Mouse (Mus musculus): ENCODE measurements around the gene Zpbp2.

Zpbp2 gene

DNA sequence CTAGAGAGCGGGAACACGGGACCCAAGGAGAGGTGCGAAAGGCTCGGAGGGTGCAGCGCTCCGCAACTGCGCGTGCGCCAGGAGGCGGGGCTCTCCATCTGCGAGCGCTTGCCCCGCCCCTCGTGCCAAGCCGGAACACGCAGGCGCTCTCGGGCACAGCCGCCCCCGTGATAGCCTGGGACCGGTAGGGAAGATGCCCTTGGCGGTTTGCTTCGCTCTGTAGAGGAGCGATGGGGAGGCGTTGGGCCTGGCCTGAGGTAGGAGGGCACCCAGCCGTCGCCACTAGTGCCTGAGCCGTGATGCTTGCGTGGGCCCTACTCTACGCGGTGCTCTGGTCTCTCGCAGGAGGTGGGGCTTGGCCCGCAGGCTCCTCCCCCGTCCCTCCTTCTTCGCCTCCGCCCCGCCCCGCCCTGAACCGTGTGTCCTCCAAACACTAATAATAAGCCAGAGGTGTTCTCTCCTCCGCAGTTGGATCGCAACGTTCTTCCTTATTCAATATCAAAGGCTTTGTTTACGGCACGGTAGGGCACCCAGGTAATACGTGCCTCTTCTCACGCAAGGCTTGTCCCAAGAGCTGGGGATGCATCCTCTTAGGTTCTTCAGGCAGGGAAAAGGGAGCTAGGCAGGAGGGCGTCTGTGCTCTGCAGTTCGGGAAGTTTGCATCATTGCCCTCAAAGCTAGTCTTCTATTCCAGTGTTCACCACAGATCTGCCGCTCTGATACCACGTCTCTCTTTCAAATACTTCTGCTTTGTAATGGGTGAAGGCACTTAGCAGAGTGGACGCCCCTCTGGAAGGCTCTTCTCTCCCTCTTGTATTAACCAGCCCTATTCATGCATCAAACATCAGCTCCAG is at the start of gene Zpbp2:
Gene Zpbp2 (plus strand): TSS at position 123 of the 854 bp plus-strand sequence.
- DNase-seq, result peak; percentile 91

DNA sequence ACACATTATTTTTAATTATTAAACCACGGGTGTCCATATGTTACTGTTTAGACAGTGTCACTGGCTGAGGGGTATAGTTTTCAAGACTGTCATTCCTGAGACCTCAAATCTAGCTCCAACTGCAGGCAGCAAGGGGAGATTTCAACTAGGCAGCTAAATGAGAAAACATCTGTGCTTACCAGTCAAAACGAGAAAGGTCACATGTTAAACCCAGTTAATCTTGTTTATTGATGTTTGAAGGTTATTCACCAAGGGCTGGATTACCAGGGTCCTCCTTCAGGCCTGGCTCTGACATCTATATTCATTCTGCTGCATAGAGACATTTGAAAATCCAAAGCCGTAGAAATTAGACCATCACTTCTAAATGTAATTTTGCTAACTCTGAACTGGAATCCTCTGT is 46.0 kb upstream of the Zpbp2 start:
- DNase-seq, result no peak

DNA sequence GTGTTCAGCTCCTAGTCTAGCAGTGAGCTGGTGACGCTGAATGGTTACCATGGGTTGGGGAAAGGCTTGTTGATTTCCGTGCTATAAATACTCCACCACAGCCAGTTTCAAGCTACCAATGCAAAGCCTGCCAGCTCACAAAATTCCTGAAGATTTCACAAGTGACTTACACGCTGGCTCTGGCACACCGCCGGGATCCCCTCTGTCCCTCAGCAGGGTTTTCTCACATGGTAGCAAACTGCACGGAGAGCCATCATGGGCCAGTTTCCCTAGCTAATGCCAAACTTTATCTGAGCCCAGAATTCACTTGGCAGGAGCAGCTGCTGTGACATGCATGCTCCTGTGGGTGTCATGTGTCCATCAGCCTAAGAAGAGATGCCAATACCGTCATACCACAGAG is 41.5 kb upstream of the Zpbp2 start:
- no peak for DNase-seq

GRCm38 (mm10) chr11:98510125-98510524 is 40.8 kb upstream of the Zpbp2 start:
- no peak for DNase-seq

DNA sequence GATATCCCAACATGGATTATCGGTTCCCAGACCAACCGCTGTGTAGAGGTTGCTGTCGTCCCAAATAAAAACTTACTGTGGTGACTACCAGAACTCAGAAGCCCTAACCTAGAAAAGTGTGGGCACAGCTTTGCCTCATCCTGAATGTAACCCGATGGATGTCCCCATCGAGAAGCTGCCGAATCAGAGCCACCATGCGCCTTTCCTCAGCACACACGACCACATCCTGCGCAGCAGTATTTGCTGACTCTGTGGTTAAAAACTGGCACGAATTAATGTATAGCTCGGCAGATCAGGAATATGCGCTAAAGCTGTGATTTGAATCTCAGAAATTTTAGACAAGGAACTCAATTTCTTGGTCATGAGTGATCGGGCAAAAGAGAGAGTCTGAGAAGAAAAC is 38.0 kb upstream of the Zpbp2 start:
- no peak for DNase-seq

DNA sequence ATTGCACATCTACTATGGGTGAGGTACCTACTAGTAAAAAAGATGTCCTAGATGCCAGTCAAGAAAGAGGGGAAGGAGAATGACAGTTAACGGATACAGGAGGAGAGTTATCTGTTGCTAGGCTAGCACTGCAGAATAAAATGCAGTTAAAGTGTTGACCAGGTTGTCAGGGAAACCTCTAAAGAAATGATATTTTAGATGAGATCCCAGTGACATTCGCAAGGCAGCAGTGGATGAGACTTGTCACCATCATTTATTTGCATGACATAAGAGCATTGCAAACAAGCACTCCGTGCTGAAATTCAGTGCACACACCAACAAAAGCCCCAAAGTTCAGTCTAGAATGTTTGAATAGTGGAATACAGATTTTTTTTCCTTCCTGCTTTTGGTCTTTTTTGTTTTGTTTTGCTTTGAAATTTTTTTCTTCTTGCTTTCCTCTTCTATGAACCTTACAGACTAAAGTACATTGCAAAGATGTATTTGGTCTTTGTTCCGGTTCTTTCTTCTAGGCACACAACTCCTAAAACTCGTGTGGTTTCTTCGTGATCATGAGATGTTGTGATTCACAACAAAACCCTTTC is 37.5 kb upstream of the Zpbp2 start:
- DNase-seq, result no peak

GRCm38 (mm10) chr11:98520468-98520867 is 30.4 kb upstream of the Zpbp2 start:
- DNase-seq, result no peak

GRCm38 (mm10) chr11:98525140-98525539 is 25.8 kb upstream of the Zpbp2 start:
- peak; percentile 46 to 62 for DNase-seq

DNA sequence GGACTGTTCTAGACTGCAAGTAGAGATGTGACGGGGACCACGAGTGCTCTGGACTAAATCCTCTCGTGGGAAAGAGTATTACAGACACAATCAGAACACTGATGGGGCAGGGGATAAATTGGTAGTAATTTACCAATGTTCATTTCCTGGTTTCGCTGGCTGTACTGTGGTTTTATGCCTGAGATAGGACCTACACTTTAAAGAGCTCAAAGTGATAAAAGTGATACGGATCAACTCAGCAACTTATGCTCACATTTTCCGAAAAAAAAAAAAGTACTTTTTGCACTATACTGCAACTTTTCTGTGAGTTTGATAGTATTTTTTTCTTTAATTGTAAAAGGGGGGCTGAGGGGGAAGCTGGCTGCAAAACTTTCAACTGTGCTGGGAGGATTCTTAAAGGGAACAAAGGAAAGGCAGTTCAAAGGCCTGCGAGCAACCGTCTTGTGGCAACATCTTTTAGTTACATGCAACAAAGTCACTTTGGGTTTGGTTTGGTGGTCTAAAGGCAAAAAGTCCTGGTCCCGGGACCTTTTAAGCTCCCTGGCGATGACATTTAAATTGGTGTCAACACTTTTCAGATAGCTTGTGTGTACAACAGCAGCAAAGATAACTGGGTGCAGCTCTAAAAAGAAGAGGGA is 24.0 kb upstream of the Zpbp2 start:
- DNase-seq, result peak in 1 of 2 experiments; percentile 73

- DNase-seq, result no peak
Observed at GRCm38 (mm10) chr11:98537480-98538034, 13.3 kb upstream of the Zpbp2 start.

DNA sequence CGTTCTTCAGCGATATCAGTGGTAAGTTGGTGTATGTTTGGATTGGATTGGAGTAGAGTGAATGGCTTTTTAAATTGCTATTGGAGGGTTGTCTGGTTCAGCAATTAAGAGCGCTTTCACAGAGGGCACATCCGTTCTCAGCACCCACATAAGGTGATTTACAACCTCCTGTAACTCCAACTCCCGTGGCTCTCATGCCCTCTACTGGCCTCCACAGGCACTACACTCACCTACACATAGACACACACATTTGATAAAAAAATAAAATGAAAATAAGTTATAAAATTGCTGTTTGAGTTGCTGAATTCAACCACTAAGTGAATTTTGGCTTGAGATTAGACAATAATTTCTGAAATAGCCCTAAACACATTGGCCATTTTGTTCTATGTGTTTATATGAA is 10.6 kb upstream of the Zpbp2 start:
- no peak for DNase-seq

- DNase-seq, result no peak
Observed at GRCm38 (mm10) chr11:98542553-98542952, 8.3 kb upstream of the Zpbp2 start.

DNA sequence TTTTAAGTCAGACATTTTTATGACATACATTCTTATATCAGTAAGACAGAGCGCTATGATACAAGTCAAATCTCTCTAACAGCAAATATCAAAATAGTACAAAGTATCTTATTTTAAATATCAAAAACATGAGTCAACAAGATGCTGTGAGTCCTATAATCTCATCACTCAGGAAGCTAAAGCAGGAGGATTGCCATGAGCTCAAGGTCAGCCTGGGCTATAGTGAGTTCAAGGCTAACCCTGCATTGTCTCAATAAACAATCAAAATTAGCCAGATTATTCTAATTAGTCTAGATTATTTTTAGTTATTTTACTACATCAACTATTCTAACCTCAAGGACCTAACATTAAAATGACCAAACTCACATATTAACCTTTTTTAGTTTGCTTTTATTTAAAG is 7.5 kb upstream of the Zpbp2 start:
- DNase-seq, result no peak

DNA sequence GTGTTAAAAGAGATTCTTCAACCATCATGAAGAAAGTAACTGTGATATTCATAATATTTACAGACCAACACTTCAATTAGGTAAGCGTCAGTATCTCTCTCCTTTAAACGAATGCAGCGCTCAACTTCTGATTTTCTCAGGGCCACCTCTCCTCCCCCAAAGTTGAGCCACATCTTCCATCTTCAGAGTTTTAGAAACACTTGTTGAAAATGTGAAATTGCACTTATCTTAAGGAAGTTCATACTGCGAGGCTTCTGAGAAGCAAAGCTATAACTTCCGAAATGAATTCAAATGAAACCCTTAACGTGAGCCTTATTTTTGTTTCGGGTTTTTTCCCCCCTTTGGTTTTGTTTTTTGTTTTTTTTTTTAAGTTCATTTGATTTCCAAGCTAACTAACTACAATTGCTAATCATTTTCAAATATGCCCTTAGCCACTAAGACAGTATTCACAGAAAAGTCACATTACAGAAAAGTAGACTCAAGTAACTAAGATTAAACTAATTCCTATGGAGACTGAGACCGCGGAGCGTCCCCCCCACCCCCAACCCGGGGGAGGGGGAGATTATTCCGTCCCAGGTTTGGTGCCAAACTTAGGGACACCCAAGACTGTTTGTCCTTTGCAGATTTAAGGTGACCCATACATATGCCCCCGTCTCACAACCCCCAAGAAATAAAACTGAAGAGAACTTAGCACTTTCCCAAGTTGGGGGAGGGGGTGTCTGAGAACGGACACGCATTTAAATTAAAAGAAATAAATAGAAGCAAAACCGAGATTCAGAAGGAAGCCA is 5.8 kb upstream of the Zpbp2 start:
- DNase-seq, result peak in 1 of 2 experiments; percentile 32

- peak; percentile 76 to 84 for DNase-seq
Observed at GRCm38 (mm10) chr11:98545711-98546231, 5.1 kb upstream of the Zpbp2 start, which contains the start of gene Ikzf3. Gene Ikzf3 (minus strand): TSS chr11:98546031.

GRCm38 (mm10) chr11:98546529-98547307 is 4.2 kb upstream of the Zpbp2 start:
- DNase-seq, result peak in 1 of 2 experiments; percentile 36

GRCm38 (mm10) chr11:98547308-98547693 is 3.6 kb upstream of the Zpbp2 start:
- no peak for DNase-seq

DNA sequence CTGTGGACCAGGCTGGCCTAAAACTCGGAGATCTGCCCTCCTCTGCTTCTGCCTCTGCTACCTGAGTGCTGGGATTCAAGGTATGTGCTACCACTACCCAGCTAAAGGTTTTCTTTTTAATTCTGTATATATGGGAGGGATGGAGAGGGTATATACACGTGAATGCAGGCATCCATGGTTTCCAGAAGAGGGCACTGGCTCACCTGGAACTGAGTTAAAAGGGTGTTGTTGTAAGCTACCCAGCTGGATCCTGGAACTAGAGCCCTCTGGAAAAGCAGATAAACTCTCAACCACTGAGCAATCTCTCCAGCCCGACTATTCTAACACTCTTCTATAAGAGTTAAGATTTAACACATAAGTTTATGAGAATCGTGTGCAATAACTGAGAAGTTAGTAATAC is 1.5 kb upstream of the Zpbp2 start:
- DNase-seq, result no peak

DNA sequence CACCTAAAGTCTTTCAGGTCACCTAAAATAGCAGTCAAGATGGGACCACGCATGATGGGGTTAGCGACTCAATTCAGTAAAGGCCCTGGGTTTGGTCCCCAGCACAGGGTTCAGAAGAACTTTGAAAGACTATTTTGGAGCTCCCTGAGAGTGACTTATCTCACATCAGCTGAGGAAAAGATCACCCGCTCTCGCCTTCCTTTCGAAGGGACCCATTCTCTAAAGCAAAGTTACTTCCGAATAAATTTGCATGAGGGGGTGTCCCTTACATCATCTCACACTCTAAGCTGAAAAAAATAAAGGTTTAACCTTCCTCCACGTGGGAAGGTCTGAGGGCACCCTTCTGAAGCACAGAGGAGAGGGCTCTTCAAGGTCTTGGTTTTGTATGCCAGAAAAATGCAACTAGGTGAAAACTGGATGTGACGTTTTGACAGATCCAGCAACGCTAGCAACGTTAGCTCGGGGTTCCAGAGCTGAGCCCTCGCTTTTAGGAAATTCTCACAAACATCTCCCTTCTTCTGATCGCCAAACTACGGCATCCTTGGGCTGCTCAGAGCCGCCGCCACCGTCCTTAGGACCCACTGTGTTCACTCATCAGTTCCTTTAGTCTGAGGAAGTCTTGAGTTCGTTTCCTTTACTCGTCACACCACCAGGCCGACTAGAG is 454 bp upstream of the Zpbp2 start:
- DNase-seq, result peak in 1 of 2 experiments; percentile 39

DNA sequence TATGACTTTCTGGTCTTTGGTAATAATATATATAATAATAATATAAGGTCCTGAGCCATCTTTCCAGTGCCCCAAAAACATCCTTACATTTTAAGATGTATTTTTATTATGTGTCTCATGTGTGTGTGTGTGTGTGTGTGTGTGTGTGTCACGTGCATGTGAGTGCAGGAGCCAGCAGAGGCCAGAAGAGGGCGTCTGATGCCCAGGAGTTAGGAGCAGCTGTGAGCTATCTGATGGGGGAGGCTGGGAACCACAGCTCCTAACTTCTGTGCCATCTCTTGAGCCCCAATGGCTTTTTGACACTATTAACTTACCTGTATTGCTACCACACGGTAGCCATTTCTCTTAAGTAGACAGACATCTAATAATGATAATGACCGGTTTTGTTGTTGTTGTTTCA is 3.1 kb downstream of the Zpbp2 start:
- no peak for DNase-seq

DNA sequence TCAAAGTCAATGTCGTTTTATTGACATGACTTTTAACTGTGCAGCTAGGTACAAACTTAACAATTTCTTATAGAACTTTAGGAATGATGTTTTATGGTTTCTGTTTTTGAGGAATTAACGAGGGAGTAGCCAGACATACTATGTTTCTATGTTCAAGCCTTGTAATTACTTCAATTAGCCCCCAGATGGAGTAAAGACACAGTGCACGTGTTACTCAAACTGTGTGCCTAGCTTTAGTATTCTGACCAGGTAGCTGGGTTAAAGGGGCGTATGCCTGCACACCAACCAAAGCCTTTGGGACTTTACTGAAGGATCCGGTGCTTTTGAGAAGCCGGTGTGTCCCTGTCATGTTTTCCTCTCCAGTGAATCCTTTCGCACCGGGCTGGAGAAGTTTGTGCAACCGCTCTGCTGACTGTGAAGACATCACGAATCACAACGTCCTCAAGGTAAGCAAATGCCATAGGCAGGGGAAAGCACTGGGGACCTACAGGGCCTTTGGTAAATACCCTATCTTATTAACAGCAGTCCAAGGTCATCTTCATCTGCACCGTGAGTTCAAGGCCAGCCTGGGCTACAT is 4.3 kb downstream of the Zpbp2 start:
- no peak for DNase-seq

Data from thymus, adult 18-20 months (tissue).